Mouse (Mus musculus) thymus, adult 18-20 months (tissue): ENCODE measurements around the gene Sgms2.

Experiments used
- DNase-seq, 2 experiments: peaks; one replicate each; pipeline ENCODE4 v3.0.0; 2022; ENCODE audit warnings: mixed read lengths in 2 of 2

Sgms2 gene

GRCm38 (mm10) chr3:131302452-131303319, 188.5 kb downstream of the Sgms2 start, which contains the start of gene Cyp2u1:
Cyp2u1 (minus strand) TSS chr3:131303227.
- DNase-seq: peak; percentile 85

DNA sequence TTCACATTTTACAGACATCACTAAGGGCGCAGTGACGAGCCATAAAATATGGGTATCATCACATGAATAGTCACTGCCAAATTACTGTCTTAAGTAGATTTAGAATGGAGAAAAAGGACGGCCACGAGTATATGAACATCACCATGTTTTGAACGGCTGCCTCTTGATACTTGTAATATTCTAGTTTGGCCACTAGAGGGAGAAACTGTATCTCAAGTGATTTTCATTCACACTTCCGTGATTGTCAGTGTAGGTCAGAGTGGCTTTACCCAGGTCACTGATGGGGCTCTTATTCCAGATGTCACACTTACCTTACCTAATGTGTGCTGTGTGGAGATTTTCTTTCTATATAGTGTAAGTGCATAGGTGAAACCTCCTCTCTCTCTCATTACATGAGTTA, 191.3 kb downstream of the Sgms2 start:
- no peak for DNase-seq

- DNase-seq: no peak
Observed at GRCm38 (mm10) chr3:131299078-131299477, 192.1 kb downstream of the Sgms2 start.

GRCm38 (mm10) chr3:131296893-131297292, 194.3 kb downstream of the Sgms2 start:
- DNase-seq: no peak

DNA sequence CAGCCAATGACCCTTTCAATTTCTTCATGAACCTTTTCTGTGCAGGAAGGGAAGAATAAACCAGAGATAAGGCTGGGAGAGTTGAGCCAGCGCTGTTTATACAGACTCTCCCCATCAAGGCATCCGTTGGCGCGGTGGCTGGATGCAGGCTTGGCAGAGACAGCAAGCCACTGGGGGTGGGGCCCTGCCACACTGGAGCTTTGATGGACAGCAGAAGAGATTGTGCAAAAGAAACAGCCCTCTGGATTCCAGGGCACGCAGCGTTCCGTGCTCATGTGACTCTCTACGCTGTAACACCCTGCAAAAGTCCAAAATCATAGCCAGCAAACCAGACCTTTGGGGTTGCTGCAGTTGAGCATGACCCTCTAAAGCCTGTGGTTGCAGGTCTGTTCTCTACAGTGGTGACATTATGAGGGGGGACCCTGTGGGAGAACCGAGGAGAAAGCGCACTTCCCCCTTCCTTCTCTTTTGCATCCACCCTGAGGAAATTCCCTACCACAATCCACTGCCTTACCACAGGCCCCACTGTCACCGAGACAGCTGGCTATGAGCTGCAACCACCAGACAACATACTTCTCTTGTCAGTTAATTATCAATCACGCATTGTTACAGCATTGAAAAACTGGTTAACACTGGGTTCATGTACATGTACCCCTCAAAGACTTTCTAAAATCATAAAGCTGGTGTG, 195.6 kb downstream of the Sgms2 start:
- DNase-seq: no peak

DNA sequence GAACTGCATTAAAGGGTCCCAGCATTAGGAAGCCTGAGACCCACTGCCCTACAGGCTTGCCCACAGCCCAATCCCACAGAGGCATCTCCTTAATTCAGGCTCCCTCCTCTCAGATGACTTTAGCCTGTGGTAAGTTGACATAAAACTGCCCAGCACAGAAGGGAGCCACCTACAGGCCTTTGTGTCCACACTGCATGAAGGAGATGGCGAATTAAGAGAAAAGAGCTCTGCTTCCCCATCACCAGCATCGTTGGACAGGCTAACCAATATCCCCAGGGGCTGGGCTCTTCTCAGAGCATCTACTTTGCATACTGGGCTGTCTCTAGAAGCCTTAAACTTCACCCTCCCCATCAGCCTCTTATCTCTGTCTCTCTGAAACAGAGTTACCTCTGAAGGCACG, 196.7 kb downstream of the Sgms2 start:
- no peak for DNase-seq

DNA sequence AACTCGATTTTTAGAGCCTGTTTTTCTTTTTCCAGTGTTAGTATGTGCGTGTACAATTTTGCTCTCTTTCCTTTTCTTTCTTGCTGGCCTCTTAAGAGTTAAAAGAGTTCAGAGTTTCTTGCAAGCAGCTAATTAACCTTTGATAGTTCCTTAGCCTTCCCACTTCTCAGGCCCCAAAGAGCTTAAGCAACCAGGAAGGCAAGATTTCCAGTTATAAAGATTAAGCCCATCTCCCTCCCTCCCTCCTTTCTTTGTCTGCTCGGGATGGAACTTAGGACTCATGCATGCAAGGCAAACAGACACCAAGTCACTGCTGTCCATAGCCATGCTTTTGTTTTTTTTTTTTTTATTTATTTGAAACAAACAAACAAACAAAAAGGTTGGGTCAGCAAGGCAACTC, 198.3 kb downstream of the Sgms2 start:
- no peak for DNase-seq

DNA sequence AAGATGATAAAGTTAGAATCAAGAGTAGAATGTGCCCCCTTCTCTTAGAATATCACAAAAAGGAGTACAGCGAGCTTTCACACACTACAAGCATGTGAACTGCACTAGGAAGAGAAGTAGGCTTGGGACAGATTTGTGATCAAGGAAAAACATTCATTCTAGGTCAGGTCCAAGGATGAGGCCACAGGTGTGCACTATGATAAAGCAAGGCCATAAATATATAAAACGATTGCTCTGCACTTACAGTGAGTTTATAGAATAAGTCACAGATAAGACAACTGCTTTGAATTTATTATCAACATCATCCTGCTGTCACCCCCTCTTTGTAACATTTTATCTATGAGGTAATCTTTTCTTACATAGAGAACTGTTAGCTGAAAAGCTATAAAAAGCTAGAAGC, 198.9 kb downstream of the Sgms2 start:
- DNase-seq: no peak

DNA sequence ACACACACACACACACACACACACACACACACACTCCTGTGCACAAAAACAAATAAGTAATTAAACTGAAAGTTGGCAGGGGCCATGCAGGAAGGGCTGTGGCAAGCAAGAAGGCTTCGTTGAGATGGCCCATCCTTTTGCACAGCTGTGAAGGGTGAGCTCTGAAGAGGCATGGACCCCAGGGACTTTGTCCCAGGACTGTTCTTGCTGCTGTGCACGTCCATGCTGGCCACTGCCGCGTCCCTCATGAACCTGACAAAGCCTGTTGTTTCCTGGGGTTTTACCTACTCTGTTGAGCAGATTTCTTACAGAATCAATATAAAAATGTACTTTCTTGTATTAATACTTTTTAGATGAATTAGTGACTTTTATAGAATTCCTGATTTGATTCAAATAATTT, 199.3 kb downstream of the Sgms2 start:
- no peak for DNase-seq

- no peak for DNase-seq
Observed at GRCm38 (mm10) chr3:131274151-131274550, 217.1 kb downstream of the Sgms2 start.

DNA sequence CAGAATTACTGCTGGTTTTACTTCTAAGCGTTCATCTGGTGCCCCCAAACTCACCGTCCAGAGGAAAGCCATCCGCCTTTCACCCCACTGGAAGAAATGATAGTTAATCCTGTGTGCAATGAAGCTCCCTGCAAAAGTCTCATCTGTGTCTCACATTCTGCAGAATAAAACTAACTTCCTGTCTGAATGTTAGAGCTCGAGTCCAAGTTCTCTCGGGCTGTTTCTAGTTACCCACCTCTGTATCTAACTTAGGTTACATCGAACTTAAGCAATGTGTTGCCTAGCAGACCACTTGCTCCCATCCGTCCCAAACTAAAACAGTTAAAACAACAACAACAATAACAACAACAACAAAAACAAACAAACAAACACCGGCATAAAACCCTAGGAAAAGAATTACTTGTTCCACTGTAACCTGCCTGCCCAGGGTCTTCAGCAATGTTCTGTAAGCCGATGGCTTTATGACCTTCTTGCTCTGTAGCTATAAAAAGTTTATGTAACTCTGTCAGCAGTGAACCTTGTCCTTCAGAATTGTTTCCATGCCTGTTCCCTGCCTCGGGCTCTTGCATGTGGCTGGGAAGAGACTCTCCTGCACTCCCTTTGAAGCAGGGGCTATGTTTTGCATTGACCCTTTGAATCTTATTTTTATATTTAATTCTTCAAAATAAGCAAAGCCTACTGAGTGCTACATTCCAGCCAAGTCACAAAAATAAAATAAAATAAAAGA, 218.7 kb downstream of the Sgms2 start:
- DNase-seq: no peak

GRCm38 (mm10) chr3:131271559-131272373, 219.4 kb downstream of the Sgms2 start, which contains the start of gene Hadh:
Hadh (minus strand) TSS chr3:131272101.
- peak; percentile 70 to 79 for DNase-seq

DNA sequence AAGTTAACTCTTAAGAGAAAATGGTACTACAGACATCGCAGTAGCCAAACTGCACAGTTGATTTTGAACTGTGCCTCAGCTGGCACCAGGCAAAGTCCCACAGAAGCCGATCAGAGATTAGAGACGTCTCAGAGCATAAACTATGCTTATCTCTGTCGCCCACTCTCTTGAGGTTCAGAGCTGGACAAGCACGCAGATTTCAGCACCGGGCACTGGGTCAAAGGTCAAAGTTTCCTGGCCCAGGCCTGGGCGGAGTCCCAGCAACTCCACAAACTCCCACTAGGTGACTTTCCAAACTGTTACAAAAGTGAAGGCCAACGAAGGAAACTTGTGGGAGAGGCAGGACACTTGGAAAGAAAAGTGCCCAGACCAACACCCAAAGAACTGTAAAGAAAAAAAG, 220.1 kb downstream of the Sgms2 start:
- peak in 1 of 2 experiments; percentile 26 for DNase-seq

DNA sequence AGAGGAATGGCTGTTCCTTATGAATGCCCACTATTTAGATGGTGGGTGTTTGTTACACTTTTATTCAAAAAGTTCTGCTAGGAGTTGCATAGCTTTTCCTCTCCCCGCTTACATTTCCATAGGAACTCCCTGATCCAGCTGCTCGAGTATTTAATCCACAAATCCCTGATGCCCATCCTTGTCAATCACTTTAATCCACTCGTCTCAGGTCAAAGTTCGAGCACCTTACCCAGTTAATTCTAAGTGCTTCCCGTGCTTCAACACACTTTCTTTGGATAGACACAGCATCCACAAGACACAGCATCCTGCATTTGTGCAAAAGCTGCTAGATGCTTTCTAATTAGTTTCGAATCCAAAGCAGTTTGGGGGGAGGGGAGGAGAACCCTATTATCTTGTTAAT, 220.8 kb downstream of the Sgms2 start:
- no peak for DNase-seq
